Mouse (Mus musculus): ENCODE data around the gene Ube4a.

Ube4a gene

DNA sequence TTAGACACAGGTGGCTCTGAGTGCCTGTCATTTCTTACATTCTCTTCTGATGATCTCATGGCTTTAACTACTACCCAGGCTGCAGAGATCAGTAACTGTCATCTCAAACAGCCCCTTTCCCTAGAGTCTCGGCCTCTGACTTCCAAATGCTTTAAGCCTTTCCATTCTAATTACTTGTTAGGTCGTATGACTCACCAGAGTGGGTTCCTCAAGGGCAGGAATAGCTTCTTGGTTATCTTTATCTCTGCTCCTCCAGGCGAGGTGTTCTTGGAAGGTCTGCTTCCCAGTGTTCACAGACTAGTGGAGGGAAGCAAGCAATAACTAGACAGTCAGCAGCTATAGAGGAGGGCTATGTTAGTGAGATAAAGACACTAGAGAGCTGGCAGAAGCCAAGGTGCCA, 72.7 kb downstream of the Ube4a start:
- no peak for DNase-seq

GRCm38 (mm10) chr9:44891210-44891609, 74.2 kb downstream of the Ube4a start:
- no peak for DNase-seq

- no peak for DNase-seq
Measured at GRCm38 (mm10) chr9:44890122-44890521, 75.3 kb downstream of the Ube4a start.

GRCm38 (mm10) chr9:44888114-44888624, 77.2 kb downstream of the Ube4a start:
- DNase-seq, result no peak

GRCm38 (mm10) chr9:44882981-44883569, 82.3 kb downstream of the Ube4a start:
- peak; percentile 68 for DNase-seq

DNA sequence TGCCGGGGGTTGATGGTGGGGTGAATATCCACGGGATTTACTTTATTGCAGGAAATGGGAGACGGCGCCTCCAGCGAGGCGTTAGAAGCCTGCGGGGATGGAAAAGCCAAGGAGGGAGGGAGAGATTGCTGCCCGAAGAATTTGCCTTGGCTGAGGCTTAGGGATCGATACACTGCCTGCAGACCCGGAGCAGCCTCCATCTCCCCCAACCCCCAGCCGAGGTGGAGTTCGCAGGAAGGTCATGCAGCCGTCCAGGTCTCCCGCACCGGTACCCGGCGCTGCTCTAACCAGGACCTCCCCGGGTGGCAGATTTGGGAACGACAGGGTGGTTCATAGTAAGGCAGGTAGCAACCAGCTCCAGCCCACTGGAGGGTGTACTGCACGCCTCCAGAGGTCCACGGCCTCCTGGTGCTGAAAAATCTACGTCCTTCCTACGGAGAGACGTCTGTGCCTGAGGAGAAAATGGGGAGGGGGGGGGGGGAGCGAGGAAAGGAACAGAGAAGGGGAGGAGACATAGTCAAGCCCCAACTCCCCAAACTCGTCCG, 82.9 kb downstream of the Ube4a start:
- DNase-seq, result peak; percentile 74

DNA sequence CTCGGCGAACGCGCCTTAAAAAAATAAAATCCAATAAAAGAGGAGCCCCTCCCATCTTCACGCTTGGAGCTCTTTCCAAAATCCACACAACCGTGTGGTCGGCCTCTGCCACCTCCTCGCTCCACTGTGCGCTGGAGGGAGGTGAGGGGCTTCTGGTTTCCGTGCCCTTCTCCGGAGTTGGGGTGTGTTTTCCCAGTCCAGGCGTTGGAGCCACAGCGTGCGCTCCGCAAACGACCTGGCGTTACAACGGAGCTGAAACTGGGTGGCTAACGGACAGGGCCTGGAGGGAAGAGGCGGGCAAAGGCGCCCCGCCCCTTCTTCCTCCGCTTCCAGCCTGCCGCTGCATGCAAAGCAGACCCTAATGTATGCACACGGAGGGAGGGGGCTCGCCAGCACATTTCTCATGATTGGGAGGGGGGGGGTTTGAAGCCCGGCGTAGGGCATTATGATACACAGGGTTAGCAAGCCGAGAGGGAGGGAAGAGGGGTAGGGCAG, 83.4 kb downstream of the Ube4a start:
- DNase-seq, result peak; percentile 81

DNA sequence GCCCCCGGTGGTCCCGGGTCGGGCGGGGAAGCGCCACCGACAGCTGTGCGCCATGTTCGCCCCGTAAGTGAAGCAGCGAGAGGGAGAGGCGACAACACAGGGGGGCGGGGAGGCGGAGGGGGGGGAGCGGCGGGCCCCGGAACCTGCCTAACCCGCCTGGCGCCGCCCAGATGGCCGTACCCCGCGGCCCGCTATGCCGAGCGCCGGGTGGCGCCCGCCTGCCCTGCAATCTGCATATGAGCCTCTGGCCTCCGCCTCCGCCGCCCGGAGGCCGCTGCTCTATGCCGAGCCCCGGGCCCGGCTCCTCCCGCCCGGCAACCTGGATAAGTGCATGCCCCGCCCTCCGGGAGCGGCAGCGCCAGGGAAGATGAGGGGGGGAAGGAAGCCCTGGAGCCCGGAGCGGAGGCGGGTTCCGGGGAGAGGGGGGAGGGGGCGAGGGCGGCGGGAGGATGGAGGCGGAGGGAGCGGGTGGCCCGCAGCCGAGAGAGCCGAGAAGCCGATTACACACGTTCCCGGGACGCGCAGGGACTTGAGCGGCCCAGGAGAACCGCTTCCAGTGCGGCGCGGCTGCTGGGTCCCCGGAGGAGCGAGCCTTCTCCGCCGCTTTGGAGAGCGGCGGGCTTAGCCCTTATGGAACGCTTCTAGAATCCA, 84.1 kb downstream of the Ube4a start, which contains the start of gene Kmt2a:
Kmt2a (minus strand) TSS at position 76 of the 651 bp plus-strand sequence.
- peak; percentile 98 for DNase-seq

GRCm38 (mm10) chr9:44880309-44881081, 84.9 kb downstream of the Ube4a start:
- peak; percentile 76 for DNase-seq

- peak; percentile 49 for DNase-seq
Measured at GRCm38 (mm10) chr9:44879694-44880271, 85.6 kb downstream of the Ube4a start.

GRCm38 (mm10) chr9:44878776-44879500, 86.5 kb downstream of the Ube4a start:
- DNase-seq, result no peak

- DNase-seq, result no peak
Measured at GRCm38 (mm10) chr9:44877686-44878085, 87.7 kb downstream of the Ube4a start.

- no peak for DNase-seq
Measured at GRCm38 (mm10) chr9:44875476-44875875, 89.9 kb downstream of the Ube4a start.

- DNase-seq, result no peak
Measured at GRCm38 (mm10) chr9:44874198-44874597, 91.2 kb downstream of the Ube4a start.

DNA sequence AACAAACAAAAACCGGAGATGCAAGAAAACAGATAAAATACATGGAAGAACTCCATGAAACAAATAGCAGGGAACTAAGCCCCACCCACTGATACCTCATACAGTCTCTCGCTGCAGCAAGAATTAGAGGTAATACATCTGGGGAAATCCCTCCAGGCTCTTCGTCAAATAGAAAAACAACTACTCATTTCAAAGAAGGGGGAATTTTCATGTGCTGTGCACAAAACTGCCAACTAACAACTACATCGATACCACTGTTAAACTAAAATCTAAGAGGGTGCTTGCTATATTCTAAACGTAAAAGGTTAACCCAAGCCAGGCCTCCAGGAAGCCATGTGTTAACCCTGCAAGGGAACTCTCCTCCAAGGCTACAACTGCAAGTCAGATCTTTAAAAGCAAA, 91.7 kb downstream of the Ube4a start:
- DNase-seq, result no peak
